Mouse (Mus musculus) limb, embryonic 14.5 days (tissue): ENCODE measurements around the gene Rpgrip1. TPM values are rescaled to one million over a fixed set of nuclear protein-coding genes. Genes with fewer than 3 reads are reported as not detected.

Source experiments
- ATAC-seq: fragments of 200-750 bp; cut with Nextera tagmentation; 2 replicates; pipeline ENCODE4 v1.8.0; 2017; ENCODE audit warnings: low read depth, moderate number of reproducible peaks, moderate TSS enrichment; ENCODE audit not compliant: low FRiP score
- DNase-seq: peaks from one replicate; pipeline ENCODE4 v3.0.0-alpha.2; 2015; ENCODE audit warnings: low spot score
- H3K27ac ChIP-seq: fragments of 300-500 bp; sonication (generic); replicated peaks from 2 replicates; pipeline ENCODE4 v1.5.1; 2014; ENCODE audit warnings: low read depth, mild to moderate bottlenecking, low read length, moderate library complexity, mixed read lengths
- H3K27me3 ChIP-seq: fragments of 300-500 bp; sonication (generic); 2 replicates; pipeline ENCODE4 v1.6.1; 2014; ENCODE audit warnings: low read length, mixed read lengths; ENCODE audit not compliant: control insufficient read depth, insufficient read depth
- H3K36me3 ChIP-seq: fragments of 300-500 bp; sonication (generic); 2 replicates; pipeline ENCODE4 v1.6.1; 2014; ENCODE audit warnings: mild to moderate bottlenecking, low read length, moderate library complexity, mixed read lengths; ENCODE audit not compliant: control insufficient read depth, insufficient read depth
- H3K4me1 ChIP-seq: fragments of 300-500 bp; sonication (generic); 2 replicates; pipeline ENCODE4 v1.6.1; 2014; ENCODE audit warnings: antibody characterized with exemption, low read length, mixed read lengths; ENCODE audit not compliant: control insufficient read depth, insufficient read depth
- H3K4me2 ChIP-seq: fragments of 300-500 bp; sonication (generic); replicated peaks from 2 replicates; pipeline ENCODE4 v1.6.1; 2014; ENCODE audit warnings: low read depth, mild to moderate bottlenecking, low read length, moderate library complexity; ENCODE audit not compliant: severe bottlenecking
- H3K4me3 ChIP-seq: fragments of 300-500 bp; sonication (generic); replicated peaks from 2 replicates; pipeline ENCODE4 v1.5.1; 2014; ENCODE audit warnings: low read length
- H3K9ac ChIP-seq: fragments of 300-500 bp; sonication (generic); 2 replicates; pipeline ENCODE4 v1.6.1; 2014; ENCODE audit warnings: mild to moderate bottlenecking, low read depth, low read length, moderate library complexity; ENCODE audit not compliant: severe bottlenecking
- H3K9me3 ChIP-seq: fragments of 300-500 bp; sonication (generic); 2 replicates; pipeline ENCODE4 v1.6.1; 2016; ENCODE audit warnings: low read length; ENCODE audit not compliant: control insufficient read depth
- POLR2A ChIP-seq: fragments of 200-500 bp; IDR thresholded peaks from 2 replicates; pipeline ENCODE4 v1.8.0; 2012; ENCODE audit warnings: inconsistent platforms, mild to moderate bottlenecking, moderate library complexity, borderline replicate concordance; ENCODE audit not compliant: insufficient read depth, insufficient read length; ENCODE audit errors: extremely low read depth
- WGBS: fragments of 180-500 bp; shearing (Covaris S2); extraction: QIAGEN DNeasy Blood & Tissue Kit; methylation state at CpG from one replicate; pipeline ENCODE4 v1.1.7; 2014; 5-methylcytosine and 5-hydroxymethylcytosine counted together
- polyA plus RNA-seq, 2 experiments: library from polyadenylated mRNA; depleted of rRNA in 1 of 2; stranded (reverse) in 1 of 2; unstranded in 1 of 2; fragments of >200 nt; fragmentation: Nextera tagmentation in 1 of 2; extraction: Ambion mirVana in 1 of 2; gene quantifications; 2 replicates each; pipeline versions ENCODE4 v1.2.1 to v1.2.3; 2012 to 2014

Rpgrip1 gene
- polyA plus RNA-seq, 2 experiments, result 1.1 to 63.4 TPM

- no peak overlapping the region for H3K27ac ChIP-seq
- no peaks in the 10 kb centered on the region for H3K36me3 ChIP-seq
- no peaks in the 10 kb centered on the region for H3K27me3 ChIP-seq
- no peak for TF ChIP-seq POLR2A
- WGBS, result 93% methylated on average over 3 of the region's 3 CpGs
- H3K4me3 ChIP-seq, result no peak overlapping the region
- H3K9me3 ChIP-seq, result no peaks in the 10 kb centered on the region
- H3K9ac ChIP-seq, result no peak overlapping the region
- no peak overlapping the region for H3K4me2 ChIP-seq
- DNase-seq, result no peak
- 0 out of 2 replicates have a peak, but pooled peaks cover 3% of the 10 kb centered on the region for H3K4me1 ChIP-seq
- no peak for ATAC-seq
Observed at GRCm38 (mm10) chr14:52124636-52125035, 14.1 kb downstream of the Rpgrip1 start.

GRCm38 (mm10) chr14:52133584-52133983, 23.1 kb downstream of the Rpgrip1 start:
- DNase-seq (no peak), ATAC-seq (no peak)
- H3K4me1 ChIP-seq, result no peaks in the 10 kb centered on the region
- no peaks in the 10 kb centered on the region for H3K9me3 ChIP-seq
- no peaks in the 10 kb centered on the region for H3K27me3 ChIP-seq
- H3K9ac ChIP-seq, result no peak overlapping the region
- H3K4me2 ChIP-seq, result no peak overlapping the region
- TF ChIP-seq POLR2A, result no peak
- H3K27ac ChIP-seq, result no peak overlapping the region
- H3K36me3 ChIP-seq, result no peaks in the 10 kb centered on the region
- 82% methylated on average over 5 of the region's 5 CpGs for WGBS
- no peak overlapping the region for H3K4me3 ChIP-seq

DNA sequence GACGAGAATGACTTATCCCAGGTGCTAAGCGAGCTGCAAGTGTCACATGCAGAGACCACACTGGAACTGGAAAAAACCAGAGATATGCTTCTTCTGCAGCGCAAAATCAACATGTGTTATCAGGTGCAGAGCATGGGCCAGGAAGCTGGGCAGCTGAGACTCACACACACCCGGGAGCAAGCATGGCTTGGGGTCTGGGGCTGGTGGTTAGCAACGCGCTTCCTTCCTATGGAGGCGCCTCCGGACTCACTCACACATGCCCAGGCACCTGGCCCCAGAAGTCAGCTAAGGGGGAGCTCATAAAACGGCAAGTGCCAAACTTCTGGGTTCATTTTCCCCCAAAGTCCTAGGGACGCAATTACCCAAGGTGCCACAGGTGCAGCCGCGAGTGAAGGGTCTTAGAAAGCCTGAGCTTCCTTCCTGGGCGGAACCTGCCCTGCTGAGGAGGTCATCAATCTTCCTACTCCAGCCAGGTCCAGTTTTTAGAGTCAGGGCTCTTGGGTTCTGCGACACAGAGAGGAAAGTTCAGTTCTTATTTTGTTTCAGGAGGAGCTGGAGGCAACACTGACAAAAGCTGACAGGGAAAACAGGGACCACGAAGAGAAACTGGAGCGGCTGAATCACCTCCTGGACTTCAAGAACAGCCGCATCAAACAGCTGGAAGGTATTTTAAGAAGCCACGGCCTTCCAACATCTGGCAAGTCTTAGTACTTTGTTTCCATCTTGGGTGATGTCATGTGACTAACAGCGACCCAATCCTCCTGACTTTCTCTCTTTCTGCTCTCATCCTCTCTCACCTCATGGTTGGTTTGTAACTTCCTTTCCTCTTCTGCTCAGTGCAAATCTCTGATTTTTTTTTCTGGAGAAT, 30.3 kb downstream of the Rpgrip1 start:
- ATAC-seq, result peak; percentile 71; the same call in 1 of the 2 replicates
- no peaks in the 10 kb centered on the region for H3K9me3 ChIP-seq
- no peaks in the 10 kb centered on the region for H3K36me3 ChIP-seq
- no peak overlapping the region for H3K9ac ChIP-seq
- no peaks in the 10 kb centered on the region for H3K27me3 ChIP-seq
- TF ChIP-seq POLR2A, result no peak
- peak; percentile 47 for DNase-seq
- H3K27ac ChIP-seq, result no peak overlapping the region; the same call in 1 of the 2 replicates
- WGBS, result 29% methylated on average over 19 of the region's 19 CpGs
- peak overlapping the region; percentile 33 for H3K4me2 ChIP-seq
- H3K4me1 ChIP-seq, result peaks cover 5% of the 10 kb centered on the region
- H3K4me3 ChIP-seq, result no peak overlapping the region

- 71% methylated on average over 16 of the region's 16 CpGs for WGBS
- H3K4me1 ChIP-seq, result peaks cover 5% of the 10 kb centered on the region
- no peak overlapping the region for H3K4me2 ChIP-seq
Observed at GRCm38 (mm10) chr14:52141445-52142127, 31.1 kb downstream of the Rpgrip1 start.

GRCm38 (mm10) chr14:52144165-52144564, 33.7 kb downstream of the Rpgrip1 start:
- TF ChIP-seq POLR2A, result no peak
- DNase-seq (no peak), ATAC-seq (no peak)
- WGBS, result 69% methylated on average over 4 of the region's 4 CpGs
- Histone ChIP-seq H3K4me2 (no peak overlapping the region), H3K4me3 (no peak overlapping the region), H3K27me3 (no peaks in the 10 kb centered on the region), H3K27ac (no peak overlapping the region), H3K9me3 (no peaks in the 10 kb centered on the region), H3K36me3 (no peaks in the 10 kb centered on the region), H3K4me1 (peaks cover 5% of the 10 kb centered on the region), H3K9ac (no peak overlapping the region)

More at GRCm38 (mm10) chr14:52141445-52142127, 31.1 kb downstream of the Rpgrip1 start:
- Histone ChIP-seq H3K27me3 (no peaks in the 10 kb centered on the region), H3K27ac (no peak overlapping the region), H3K36me3 (no peaks in the 10 kb centered on the region), H3K4me3 (no peak overlapping the region), H3K9me3 (no peaks in the 10 kb centered on the region), H3K9ac (no peak overlapping the region)
- DNase-seq (no peak), ATAC-seq (no peak)
- TF ChIP-seq POLR2A, result no peak
